Mouse (Mus musculus) midbrain, embryonic 12.5 days (tissue): ENCODE measurements around the gene Casp8. TPM values are rescaled to one million over a fixed set of nuclear protein-coding genes. Genes with fewer than 3 reads are reported as not detected.
"Not testable (repeated sequence)": the region's sequence is repeated elsewhere in the genome, so short reads cannot be mapped to it uniquely, and the experiment has no call there.

Experiments
- ATAC-seq: fragments of 200-750 bp; cut with Nextera tagmentation; 2 replicates; pipeline ENCODE4 v1.8.0; 2017; ENCODE audit warnings: low read depth, moderate TSS enrichment, moderate library complexity; ENCODE audit not compliant: low FRiP score
- H3K27ac ChIP-seq: fragments of 300-500 bp; sonication (generic); replicated peaks from 2 replicates; pipeline ENCODE4 v1.5.1; 2016; ENCODE audit warnings: mild to moderate bottlenecking
- H3K27me3 ChIP-seq: fragments of 300-500 bp; sonication (generic); 2 replicates; pipeline ENCODE4 v1.6.1; 2016; ENCODE audit warnings: mild to moderate bottlenecking
- H3K36me3 ChIP-seq: fragments of 300-500 bp; sonication (generic); 2 replicates; pipeline ENCODE4 v1.6.1; 2016
- H3K4me1 ChIP-seq: fragments of 300-500 bp; sonication (generic); 2 replicates; pipeline ENCODE4 v1.6.1; 2016
- H3K4me2 ChIP-seq: fragments of 300-500 bp; sonication (generic); replicated peaks from 2 replicates; pipeline ENCODE4 v1.6.1; 2016; ENCODE audit warnings: mild to moderate bottlenecking, moderate library complexity
- H3K4me3 ChIP-seq: fragments of 300-500 bp; sonication (generic); 2 replicates; pipeline ENCODE4 v1.5.1; 2016; ENCODE audit warnings: mild to moderate bottlenecking
- H3K9ac ChIP-seq: fragments of 300-500 bp; sonication (generic); replicated peaks from 2 replicates; pipeline ENCODE4 v1.6.1; 2016; ENCODE audit warnings: mild to moderate bottlenecking, moderate library complexity
- H3K9me3 ChIP-seq: fragments of 300-500 bp; sonication (generic); 2 replicates; pipeline ENCODE4 v1.6.1; 2016; ENCODE audit warnings: mild to moderate bottlenecking
- WGBS: fragments of 180-500 bp; shearing (Covaris S2); methylation state at CpG from one replicate; pipeline ENCODE4 v1.1.7; 2016; 5-methylcytosine and 5-hydroxymethylcytosine counted together
- polyA plus RNA-seq: library from polyadenylated mRNA; unstranded; fragments of >200 nt; fragmentation: Nextera tagmentation; extraction: Ambion mirVana; gene quantifications from 2 replicates; pipeline ENCODE4 v1.2.1, GENCODE M21; 2016

Casp8 gene
- polyA plus RNA-seq, 1 experiment from 2014 or later = 11.8 TPM

DNA sequence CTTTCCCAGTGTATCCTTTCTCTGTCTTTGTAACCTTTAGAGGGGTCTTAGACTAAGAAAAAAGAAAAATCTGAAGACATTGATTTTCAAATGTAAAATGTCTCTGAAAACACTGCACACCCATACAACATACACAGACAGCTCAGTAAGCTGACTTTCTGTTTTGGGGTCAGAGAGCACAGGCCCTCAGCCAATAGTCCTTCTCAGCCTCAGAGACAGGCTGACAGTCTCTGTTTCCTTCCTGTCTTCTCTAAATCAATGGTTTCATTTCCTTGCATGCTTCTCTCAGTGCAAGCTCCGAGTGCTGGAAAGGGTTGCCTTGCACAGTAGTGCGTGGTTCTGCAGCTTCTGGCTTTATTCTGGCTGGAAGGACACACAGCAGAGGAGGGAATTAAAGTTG is 21.3 kb upstream of the Casp8 start:
- H3K27me3 ChIP-seq = no peaks in the 10 kb centered on the region
- no peaks in the 10 kb centered on the region for H3K36me3 ChIP-seq
- no peaks in the 10 kb centered on the region for H3K4me1 ChIP-seq
- H3K4me3 ChIP-seq = no peak overlapping the region
- no peak overlapping the region for H3K27ac ChIP-seq
- no peak for ATAC-seq
- H3K9me3 ChIP-seq = no peaks in the 10 kb centered on the region
- no peak overlapping the region for H3K4me2 ChIP-seq
- no peak overlapping the region for H3K9ac ChIP-seq
- 85% methylated on average over 2 of the region's 2 CpGs for WGBS

DNA sequence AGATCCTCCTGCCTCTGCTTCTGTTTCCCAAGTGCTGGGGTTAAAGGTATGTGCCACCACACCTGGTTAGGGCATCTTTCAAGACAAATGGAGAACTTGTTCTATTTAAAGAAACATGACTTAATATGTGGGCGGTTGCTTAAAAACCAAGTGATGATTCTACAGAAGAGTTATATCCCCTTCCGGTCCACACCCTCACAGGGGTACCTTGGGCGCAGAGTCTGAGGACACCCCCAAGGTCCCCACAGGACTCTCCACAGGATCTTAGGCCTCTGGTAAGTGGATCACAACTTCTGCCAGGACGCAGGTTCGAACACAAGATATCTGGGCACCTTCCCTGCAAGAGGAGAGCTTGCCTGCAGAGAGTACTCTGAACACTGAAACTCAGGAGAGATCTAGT is 19.8 kb upstream of the Casp8 start:
- Histone ChIP-seq H3K36me3 (no peaks in the 10 kb centered on the region), H3K4me3 (no peak overlapping the region), H3K4me2 (no peak overlapping the region), H3K4me1 (no peaks in the 10 kb centered on the region), H3K9me3 (no peaks in the 10 kb centered on the region), H3K27ac (no peak overlapping the region), H3K27me3 (no peaks in the 10 kb centered on the region), H3K9ac (no peak overlapping the region)
- ATAC-seq = no peak
- WGBS = 90% methylated on average over 5 of the region's 5 CpGs

DNA sequence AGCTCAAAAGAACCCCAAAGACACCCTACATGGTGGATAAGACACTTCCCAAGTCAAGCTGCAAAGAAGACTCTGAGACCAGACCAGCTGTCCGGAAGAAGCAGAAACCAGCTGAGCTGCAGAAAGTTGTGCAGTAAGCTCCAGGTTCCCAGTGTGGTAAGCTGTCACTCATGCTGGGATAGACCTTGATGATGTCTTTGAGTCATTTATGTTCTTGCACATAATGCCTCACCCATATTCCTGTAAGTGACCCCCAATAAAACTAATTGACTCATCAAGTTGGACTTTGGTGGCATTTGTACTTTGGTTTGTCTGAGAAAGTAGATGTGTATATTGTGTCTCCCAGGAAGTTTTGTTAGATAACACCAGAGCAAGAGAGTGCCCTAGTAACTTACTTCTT is 17.6 kb upstream of the Casp8 start:
- H3K4me3 ChIP-seq = no peak overlapping the region
- no peaks in the 10 kb centered on the region for H3K36me3 ChIP-seq
- no peak for ATAC-seq
- no peaks in the 10 kb centered on the region for H3K9me3 ChIP-seq
- no peak overlapping the region for H3K4me2 ChIP-seq
- no peak overlapping the region for H3K9ac ChIP-seq
- no peaks in the 10 kb centered on the region for H3K27me3 ChIP-seq
- WGBS = 96% methylated on average over 1 of the region's 1 CpGs
- no peak overlapping the region for H3K27ac ChIP-seq
- H3K4me1 ChIP-seq = no peaks in the 10 kb centered on the region

DNA sequence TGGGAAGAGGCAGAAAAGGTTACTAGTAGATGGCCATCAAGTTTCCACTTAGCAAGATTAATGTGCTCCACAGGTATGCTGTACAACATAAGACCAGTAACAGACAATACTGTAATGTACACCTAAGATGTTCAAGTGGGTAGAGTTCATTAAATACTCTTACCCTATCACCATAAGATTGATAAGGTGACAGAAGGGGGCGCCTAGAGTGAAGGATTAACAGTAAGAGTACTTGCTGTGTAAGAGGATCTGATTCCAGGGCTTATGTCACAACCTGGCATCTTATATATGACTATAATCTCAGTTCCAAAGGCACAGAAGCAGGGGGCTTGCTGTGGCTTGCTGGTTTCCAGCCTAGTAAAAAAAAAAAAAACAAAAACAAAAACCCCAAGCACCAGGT is 16.9 kb upstream of the Casp8 start:
- no peaks in the 10 kb centered on the region for H3K4me1 ChIP-seq
- no peaks in the 10 kb centered on the region for H3K27me3 ChIP-seq
- no peaks in the 10 kb centered on the region for H3K36me3 ChIP-seq
- H3K4me2 ChIP-seq = no peak overlapping the region
- H3K4me3 ChIP-seq = no peak overlapping the region
- no peak for ATAC-seq
- H3K27ac ChIP-seq = no peak overlapping the region
- no peak overlapping the region for H3K9ac ChIP-seq
- 17% methylated on average over 1 of the region's 1 CpGs for WGBS
- no peaks in the 10 kb centered on the region for H3K9me3 ChIP-seq

DNA sequence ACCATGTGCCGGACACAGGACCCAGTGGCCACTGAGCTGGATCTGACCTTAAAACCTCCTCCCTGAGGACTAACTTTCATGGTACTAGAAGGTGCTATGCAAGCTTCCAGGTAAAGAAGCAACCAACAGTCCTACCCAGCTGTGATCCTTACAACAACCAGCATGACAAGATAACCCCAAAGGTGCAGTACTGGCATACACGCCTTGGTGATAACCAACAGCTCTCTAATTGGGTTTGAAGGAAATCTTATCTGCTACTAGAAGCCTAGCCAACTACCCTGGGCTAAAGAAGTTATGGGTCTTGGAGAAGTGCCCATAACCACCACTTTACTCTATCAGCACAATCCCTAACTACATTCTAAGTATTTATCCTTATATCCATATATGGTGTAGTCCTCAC is 8.9 kb upstream of the Casp8 start:
- ATAC-seq = no peak
- H3K4me2 ChIP-seq = no peak overlapping the region

DNA sequence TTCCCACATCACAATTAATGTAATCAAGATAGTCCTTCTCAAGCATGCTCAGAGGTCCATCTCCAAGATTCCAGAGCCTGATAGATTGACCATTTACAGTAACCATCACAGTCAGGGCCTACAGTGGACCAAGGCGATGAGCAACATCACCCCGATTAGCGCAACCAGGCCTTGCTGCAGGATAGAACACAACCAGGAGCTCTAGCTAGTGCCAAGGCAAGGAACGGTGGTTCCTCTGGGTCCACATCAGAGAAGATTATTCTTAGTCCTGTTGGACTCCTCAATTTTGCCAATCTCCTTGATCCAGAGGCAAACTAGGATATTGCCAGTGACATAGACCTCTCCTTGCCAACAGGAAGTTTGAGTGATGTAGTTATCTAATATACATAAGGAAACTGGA is 6.8 kb upstream of the Casp8 start:
- Histone ChIP-seq H3K27me3 (no peaks in the 10 kb centered on the region), H3K36me3 (no peaks in the 10 kb centered on the region), H3K4me2 (no peak overlapping the region), H3K4me3 (no peak overlapping the region), H3K4me1 (no peaks in the 10 kb centered on the region), H3K9me3 (no peaks in the 10 kb centered on the region), H3K27ac (no peak overlapping the region), H3K9ac (no peak overlapping the region)
- 97% methylated on average over 4 of the region's 4 CpGs for WGBS
- no peak for ATAC-seq

More for the DNA sequence above, 8.9 kb upstream of the Casp8 start:
- 92% methylated on average over 2 of the region's 2 CpGs for WGBS
- no peaks in the 10 kb centered on the region for H3K27me3 ChIP-seq
- H3K4me3 ChIP-seq = no peak overlapping the region
- no peak overlapping the region for H3K9ac ChIP-seq
- no peaks in the 10 kb centered on the region for H3K4me1 ChIP-seq
- no peak overlapping the region for H3K27ac ChIP-seq
- H3K9me3 ChIP-seq = no peaks in the 10 kb centered on the region
- no peaks in the 10 kb centered on the region for H3K36me3 ChIP-seq

DNA sequence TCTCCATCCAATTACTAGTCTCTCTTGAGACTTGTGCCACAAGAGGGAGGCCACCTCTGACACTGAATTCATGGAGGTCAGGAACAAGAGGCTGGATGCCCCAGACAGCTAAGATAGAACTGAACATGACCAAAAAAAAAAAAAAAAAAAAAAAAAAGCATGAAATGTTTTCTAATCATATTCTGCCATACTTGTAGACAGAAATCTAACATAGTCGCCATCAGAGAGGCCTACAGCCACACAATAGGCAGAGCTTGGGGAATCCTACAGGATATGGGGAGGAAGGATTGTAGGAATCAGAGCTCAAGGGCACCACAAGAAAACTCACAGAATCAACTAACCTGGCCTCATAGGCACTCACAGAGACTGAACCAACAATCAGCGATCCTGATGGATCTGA is 469 bp upstream of the Casp8 start:
- Histone ChIP-seq H3K9ac (no peak overlapping the region), H3K9me3 (no peaks in the 10 kb centered on the region), H3K4me2 (no peak overlapping the region), H3K27ac (no peak overlapping the region), H3K36me3 (no peaks in the 10 kb centered on the region), H3K4me1 (peaks cover 11% of the 10 kb centered on the region), H3K27me3 (peaks cover 8% of the 10 kb centered on the region; the same call in 1 of the 2 replicates), H3K4me3 (no peak overlapping the region)
- 49% methylated on average over 2 of the region's 2 CpGs for WGBS
- no peak for ATAC-seq

DNA sequence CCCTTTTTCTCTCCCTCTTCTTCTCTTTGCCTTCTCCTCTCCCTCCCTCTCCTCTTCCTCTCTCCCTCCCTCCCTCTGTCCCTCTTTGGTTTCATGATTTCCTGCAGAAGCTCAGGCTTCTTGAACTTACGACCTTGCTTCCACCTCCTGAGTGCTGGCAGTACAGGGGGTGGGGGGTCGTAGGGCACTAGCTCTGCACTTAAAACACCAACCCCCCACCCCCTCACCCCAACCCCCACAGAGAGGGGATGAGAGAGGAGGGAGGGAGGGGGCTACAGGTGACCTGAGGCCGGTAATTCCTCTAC is 837 bp downstream of the Casp8 start:
- WGBS = 3% methylated on average over 3 of the region's 3 CpGs

DNA sequence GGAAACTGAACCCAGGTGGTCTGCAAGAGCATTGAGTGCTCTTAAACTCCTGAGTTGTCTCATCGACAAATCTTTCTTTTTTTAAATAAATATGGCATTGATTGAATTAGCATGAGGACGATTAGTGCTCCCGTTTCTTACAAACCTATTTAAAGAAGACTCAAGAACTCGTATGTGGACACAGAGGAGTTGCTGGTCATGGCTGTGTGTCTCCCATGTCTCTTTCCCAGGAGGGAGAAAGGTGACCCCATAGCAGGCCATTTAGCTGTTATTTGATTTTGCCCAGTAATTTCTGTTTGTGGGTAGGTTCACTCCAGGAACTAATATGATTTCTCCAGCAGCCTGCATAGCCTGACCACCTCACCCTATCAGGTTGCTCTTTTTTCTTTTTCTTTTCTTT is 1.7 kb downstream of the Casp8 start:
- H3K4me1 ChIP-seq = peaks cover 11% of the 10 kb centered on the region
- WGBS = 84% methylated on average over 4 of the region's 4 CpGs
- no peak for ATAC-seq

More for the DNA sequence above, 837 bp downstream of the Casp8 start:
- Histone ChIP-seq H3K9ac (peak overlapping the region; percentile 62; the same call in 1 of the 2 replicates), H3K4me2 (peak overlapping the region; percentile 85), H3K27me3 (peaks cover 8% of the 10 kb centered on the region; the same call in 1 of the 2 replicates), H3K9me3 (no peaks in the 10 kb centered on the region), H3K4me3 (peak overlapping the region; percentile 50), H3K4me1 (peaks cover 11% of the 10 kb centered on the region), H3K27ac (no peak overlapping the region), H3K36me3 (no peaks in the 10 kb centered on the region)
- no peak for ATAC-seq

DNA sequence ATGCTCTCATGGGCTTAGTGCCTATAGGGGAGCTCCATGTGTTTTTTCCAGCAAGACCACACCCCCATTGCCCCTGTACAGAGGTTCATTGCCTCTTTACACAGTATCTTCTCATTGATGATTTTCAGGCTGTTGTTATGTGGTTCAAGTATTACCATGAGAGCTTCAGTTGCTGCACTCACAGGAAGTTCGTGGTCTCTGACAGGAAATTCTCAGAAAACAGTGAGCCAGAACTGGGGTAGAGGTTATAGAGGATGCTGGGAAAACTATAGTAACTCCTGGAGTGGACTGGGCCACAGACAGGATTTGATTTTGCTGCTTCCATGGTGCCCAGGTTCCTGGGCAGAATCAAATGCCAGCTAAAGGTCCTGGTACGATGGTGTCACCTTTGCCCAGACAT is 2.2 kb downstream of the Casp8 start:
- Histone ChIP-seq H3K4me3 (no peak overlapping the region), H3K27me3 (peaks cover 8% of the 10 kb centered on the region; the same call in 1 of the 2 replicates), H3K4me1 (peaks cover 11% of the 10 kb centered on the region), H3K9me3 (no peaks in the 10 kb centered on the region), H3K27ac (no peak overlapping the region), H3K36me3 (no peaks in the 10 kb centered on the region), H3K9ac (no peak overlapping the region), H3K4me2 (no peak overlapping the region)
- WGBS = 82% methylated on average over 2 of the region's 2 CpGs
- ATAC-seq = no peak

More for the DNA sequence above, 1.7 kb downstream of the Casp8 start:
- Histone ChIP-seq H3K4me2 (no peak overlapping the region), H3K27me3 (peaks cover 8% of the 10 kb centered on the region; the same call in 1 of the 2 replicates), H3K36me3 (no peaks in the 10 kb centered on the region), H3K27ac (no peak overlapping the region), H3K9me3 (no peaks in the 10 kb centered on the region), H3K4me3 (no peak overlapping the region), H3K9ac (no peak overlapping the region)

DNA sequence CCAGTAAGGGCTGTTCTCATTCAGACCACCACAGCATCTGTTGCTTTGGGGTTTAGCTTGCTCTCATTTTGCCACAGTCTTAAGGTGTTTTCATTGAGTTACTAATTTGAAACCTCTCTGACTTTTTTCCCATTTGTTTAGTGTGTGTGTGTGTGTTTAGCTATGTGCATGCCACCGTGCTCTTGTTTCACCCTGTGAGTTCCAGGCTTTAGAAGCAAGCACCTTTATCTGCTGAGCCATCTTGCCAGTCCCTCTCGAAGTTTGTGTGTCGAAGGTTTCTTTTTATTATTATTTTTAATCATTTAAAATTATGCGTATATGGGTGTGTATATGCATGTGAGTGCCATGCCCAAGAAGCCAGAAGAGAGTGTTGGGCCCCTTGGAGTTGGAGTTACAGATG is 3.7 kb downstream of the Casp8 start:
- Histone ChIP-seq H3K4me1 (peaks cover 11% of the 10 kb centered on the region), H3K9me3 (no peaks in the 10 kb centered on the region), H3K27me3 (peaks cover 8% of the 10 kb centered on the region; the same call in 1 of the 2 replicates), H3K36me3 (no peaks in the 10 kb centered on the region), H3K4me3 (no peak overlapping the region), H3K27ac (no peak overlapping the region), H3K4me2 (no peak overlapping the region), H3K9ac (no peak overlapping the region)
- 95% methylated on average over 4 of the region's 4 CpGs for WGBS
- no peak for ATAC-seq

DNA sequence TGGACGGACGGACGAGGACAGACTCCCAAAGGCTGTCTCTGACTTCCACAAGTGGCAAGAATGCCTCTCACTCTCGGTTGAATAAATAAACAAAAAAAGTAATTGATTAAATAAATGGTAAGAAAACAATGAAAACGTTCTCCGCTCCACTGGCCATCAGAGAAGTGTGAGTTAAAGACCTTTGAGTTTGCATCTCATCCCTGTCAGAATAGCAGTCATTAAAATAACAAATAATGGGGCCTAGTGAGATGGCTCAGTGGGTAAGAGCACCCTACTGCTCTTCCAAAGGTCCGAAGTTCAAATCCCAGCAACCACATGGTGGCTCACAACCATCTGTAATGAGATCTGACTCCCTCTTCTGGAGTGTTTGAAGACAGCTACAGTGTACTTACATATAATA is 5.5 kb downstream of the Casp8 start:
- 74% methylated on average over 7 of the region's 7 CpGs for WGBS
- not testable (repeated sequence) for H3K9me3 ChIP-seq, H3K9ac ChIP-seq, H3K4me2 ChIP-seq, H3K4me3 ChIP-seq, H3K36me3 ChIP-seq, H3K27ac ChIP-seq, ATAC-seq, H3K27me3 ChIP-seq, H3K4me1 ChIP-seq

DNA sequence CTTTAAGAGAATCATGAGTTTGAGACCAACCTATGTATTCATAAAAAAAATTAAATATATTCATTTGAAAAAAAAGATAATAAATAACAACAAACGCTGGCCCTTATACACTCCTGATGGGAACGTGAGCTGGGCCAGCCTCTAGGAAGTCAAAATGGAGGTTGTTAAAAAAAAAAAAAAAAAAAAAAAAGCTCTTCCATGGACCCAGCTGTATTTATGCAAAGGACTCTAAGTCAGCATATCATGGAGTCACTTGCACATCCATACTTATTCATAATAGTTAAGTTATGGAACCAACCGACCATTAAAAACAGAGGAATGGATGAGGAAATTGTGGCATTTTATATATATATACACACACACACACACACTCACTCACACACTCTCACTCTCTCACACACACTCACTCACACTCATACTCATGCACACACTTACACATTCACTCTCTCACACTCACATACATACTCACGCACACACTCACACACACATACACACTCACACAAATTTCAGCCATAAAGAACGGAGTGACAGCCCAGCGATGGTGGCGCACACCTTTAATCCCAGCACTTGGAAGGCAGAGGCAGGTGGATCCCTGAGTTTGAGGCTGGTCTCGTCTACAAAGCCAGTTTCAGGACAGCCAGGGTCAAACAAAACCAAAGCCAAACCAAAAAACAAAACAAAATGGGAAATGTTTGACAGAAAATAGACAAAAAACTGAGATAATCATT is 6.5 kb downstream of the Casp8 start:
- Histone ChIP-seq H3K27ac (no peak overlapping the region), H3K4me2 (no peak overlapping the region), H3K9me3 (no peaks in the 10 kb centered on the region), H3K4me3 (no peak overlapping the region), H3K27me3 (no peaks in the 10 kb centered on the region), H3K4me1 (no peaks in the 10 kb centered on the region), H3K36me3 (no peaks in the 10 kb centered on the region), H3K9ac (no peak overlapping the region)
- WGBS = 91% methylated on average over 8 of the region's 8 CpGs
- ATAC-seq = no peak
